Mouse (Mus musculus): ENCODE results near the gene Dnajc6.

The Dnajc6 gene

GRCm38 (mm10) chr4:101642708-101643107 lies 146.3 kb downstream of the Dnajc6 start:
- DNase-seq (ENCODE audit: low read depth, low spot score), result no peak

- no peak for DNase-seq (ENCODE audit: low read depth, low spot score)
Measured at GRCm38 (mm10) chr4:101643216-101643615, 146.8 kb downstream of the Dnajc6 start.

GRCm38 (mm10) chr4:101646857-101647195 lies 150.4 kb downstream of the Dnajc6 start:
- DNase-seq (ENCODE audit: low read depth, low spot score), result no peak

- peak; percentile 99 for DNase-seq (ENCODE audit: low read depth, low spot score)
Measured at GRCm38 (mm10) chr4:101647196-101647905, 150.9 kb downstream of the Dnajc6 start, which contains the start of gene Leprot. Leprot (plus strand) TSS chr4:101647718.

- DNase-seq (ENCODE audit: low read depth, low spot score), result no peak
Measured at GRCm38 (mm10) chr4:101647976-101648642, 151.7 kb downstream of the Dnajc6 start.

- no peak for DNase-seq (ENCODE audit: low read depth, low spot score)
Measured at GRCm38 (mm10) chr4:101648745-101649144, 152.3 kb downstream of the Dnajc6 start.

GRCm38 (mm10) chr4:101650961-101651360 lies 154.5 kb downstream of the Dnajc6 start:
- no peak for DNase-seq (ENCODE audit: low read depth, low spot score)

GRCm38 (mm10) chr4:101654256-101654655 lies 157.8 kb downstream of the Dnajc6 start:
- DNase-seq (ENCODE audit: low read depth, low spot score), result no peak

- no peak for DNase-seq (ENCODE audit: low read depth, low spot score)
Measured at GRCm38 (mm10) chr4:101654788-101655414, 158.5 kb downstream of the Dnajc6 start.

- no peak for DNase-seq (ENCODE audit: low read depth, low spot score)
Measured at GRCm38 (mm10) chr4:101655415-101655790, 159.0 kb downstream of the Dnajc6 start.

GRCm38 (mm10) chr4:101656056-101656455 lies 159.6 kb downstream of the Dnajc6 start:
- no peak for DNase-seq (ENCODE audit: low read depth, low spot score)

GRCm38 (mm10) chr4:101656956-101657570 lies 160.6 kb downstream of the Dnajc6 start:
- DNase-seq (ENCODE audit: low read depth, low spot score), result peak; percentile 40

- peak; percentile 71 for DNase-seq (ENCODE audit: low read depth, low spot score)
Measured at GRCm38 (mm10) chr4:101664160-101664750, 167.8 kb downstream of the Dnajc6 start.

GRCm38 (mm10) chr4:101664766-101665165 lies 168.3 kb downstream of the Dnajc6 start:
- no peak for DNase-seq (ENCODE audit: low read depth, low spot score)

GRCm38 (mm10) chr4:101669161-101669560 lies 172.7 kb downstream of the Dnajc6 start:
- DNase-seq (ENCODE audit: low read depth, low spot score), result no peak

GRCm38 (mm10) chr4:101669811-101670210 lies 173.4 kb downstream of the Dnajc6 start:
- no peak for DNase-seq (ENCODE audit: low read depth, low spot score)

GRCm38 (mm10) chr4:101674790-101675189 lies 178.3 kb downstream of the Dnajc6 start:
- DNase-seq (ENCODE audit: low read depth, low spot score), result no peak

- DNase-seq (ENCODE audit: low read depth, low spot score), result no peak
Measured at GRCm38 (mm10) chr4:101675726-101676125, 179.3 kb downstream of the Dnajc6 start.

- DNase-seq (ENCODE audit: low read depth, low spot score), result no peak
Measured at GRCm38 (mm10) chr4:101682620-101683019, 186.2 kb downstream of the Dnajc6 start.

GRCm38 (mm10) chr4:101683086-101683485 lies 186.6 kb downstream of the Dnajc6 start:
- DNase-seq (ENCODE audit: low read depth, low spot score), result no peak

GRCm38 (mm10) chr4:101684821-101685220 lies 188.4 kb downstream of the Dnajc6 start:
- DNase-seq (ENCODE audit: low read depth, low spot score), result no peak

- DNase-seq (ENCODE audit: low read depth, low spot score), result no peak
Measured at GRCm38 (mm10) chr4:101686227-101686810, 189.9 kb downstream of the Dnajc6 start.

Data from ZHBTc4 (cell line).